Mouse (Mus musculus) heart, postnatal 36 days (tissue): Measurements from ENCODE around the gene Pcsk5. TPM values are rescaled to one million over a fixed set of nuclear protein-coding genes. Genes with fewer than 3 reads are reported as not detected.

Experiments
- DNase-seq, 2 experiments: peaks; one replicate each; pipeline ENCODE4 v3.0.0; 2021 to 2022
- intact Hi-C: fragments of 180-260 bp; cut with DNase I; formaldehyde crosslinking; loops from one replicate; pipeline ENCODE4 v1.15.1; 2025
- total RNA-seq, 2 experiments: library from RNA; stranded (reverse); gene quantifications; 2 replicates each; pipeline ENCODE4 v1.2.3; 2021

Pcsk5 gene
- total RNA-seq, 2 experiments from 2014 or later: 2.2 to 3.2 TPM

DNA sequence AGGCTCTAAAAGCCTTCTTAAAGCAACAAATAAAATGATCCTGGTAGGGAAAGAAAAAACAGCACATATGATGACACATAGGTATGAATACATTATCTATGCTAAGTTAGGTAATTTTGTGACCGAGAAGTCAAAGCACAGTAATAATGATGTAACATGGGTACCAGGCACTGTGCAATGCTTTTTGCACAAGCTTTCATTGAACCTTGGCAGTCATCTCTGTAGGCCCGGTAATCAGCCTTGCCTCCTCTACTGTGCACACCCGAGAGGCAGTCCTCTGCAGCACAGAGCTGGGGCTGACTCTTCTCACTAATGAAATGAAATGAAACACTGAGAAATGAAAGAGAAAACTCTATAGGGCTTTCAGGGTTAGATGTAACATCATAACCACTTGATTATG, 89.1 kb downstream of the Pcsk5 start:
- no peak for DNase-seq
- intact Hi-C loops: no loop called here

DNA sequence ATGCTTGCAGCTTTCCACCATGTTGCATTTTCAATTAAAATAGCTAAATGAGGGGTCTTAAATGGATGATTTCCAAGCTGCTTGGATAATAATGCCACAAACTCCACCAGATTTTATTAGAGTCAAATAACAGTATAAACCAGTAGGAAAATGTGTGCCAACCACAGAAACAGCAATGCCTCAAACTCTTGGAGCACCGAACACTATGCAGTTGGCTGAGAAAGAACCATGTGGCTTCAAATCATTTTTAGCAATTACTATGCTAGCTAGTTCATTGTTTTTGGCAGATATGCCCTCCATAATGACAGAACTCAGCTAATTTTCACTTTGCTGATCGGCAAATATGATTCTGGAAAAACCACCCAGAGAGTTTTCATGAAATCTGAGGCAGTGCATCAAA, 92.1 kb downstream of the Pcsk5 start:
- intact Hi-C loops: no loop called here

DNA sequence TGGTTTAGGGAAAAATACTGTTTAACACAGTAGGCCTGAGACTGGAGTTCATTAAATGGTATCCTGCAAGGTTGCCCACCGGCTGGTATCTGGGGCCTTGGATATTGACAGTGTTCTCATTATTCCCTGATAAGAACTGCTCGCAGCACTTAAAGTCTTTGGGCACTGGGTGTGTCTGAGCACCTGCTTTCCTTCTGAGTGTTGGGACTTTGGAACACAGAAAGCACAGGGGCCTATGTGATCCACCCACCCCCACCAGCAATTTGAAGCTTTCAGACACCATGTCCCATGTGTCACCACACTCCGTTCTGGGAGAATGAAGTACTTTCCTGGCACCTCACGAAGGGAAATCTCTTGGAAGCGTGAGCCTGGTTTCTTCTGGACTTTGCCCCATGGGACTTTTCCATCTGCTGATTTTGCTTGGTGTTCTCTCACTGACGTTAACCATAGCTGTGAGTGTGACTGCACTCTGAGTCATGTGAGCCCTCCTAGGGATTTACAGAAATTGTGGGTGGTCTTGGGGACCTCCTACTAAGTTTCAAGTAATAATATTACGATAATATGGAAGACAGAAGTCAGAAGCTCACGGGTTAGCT, 92.9 kb downstream of the Pcsk5 start:
- intact Hi-C loops: no loop called here
- DNase-seq: no peak

More for the DNA sequence above, 92.1 kb downstream of the Pcsk5 start:
- no peak for DNase-seq

DNA sequence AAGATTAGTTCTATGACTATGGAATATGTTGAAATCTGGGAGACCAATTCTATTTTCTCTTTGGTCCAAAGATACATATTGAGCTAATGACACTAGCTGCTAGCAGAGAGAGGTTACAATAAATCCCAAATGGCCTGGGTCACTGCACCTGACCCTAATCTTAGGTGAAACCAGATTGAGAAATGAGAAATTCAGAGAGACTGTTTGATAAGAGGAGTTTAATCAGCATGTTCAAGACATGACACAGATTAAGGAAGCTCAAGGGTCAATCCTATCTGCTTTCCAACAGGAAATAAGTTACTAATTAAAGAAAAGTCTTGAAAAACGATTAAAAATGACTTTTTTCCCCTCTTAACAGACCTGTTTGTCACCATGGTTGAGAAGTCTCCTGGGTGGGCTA, 96.0 kb downstream of the Pcsk5 start:
- intact Hi-C loops: no loop called here
- no peak for DNase-seq

DNA sequence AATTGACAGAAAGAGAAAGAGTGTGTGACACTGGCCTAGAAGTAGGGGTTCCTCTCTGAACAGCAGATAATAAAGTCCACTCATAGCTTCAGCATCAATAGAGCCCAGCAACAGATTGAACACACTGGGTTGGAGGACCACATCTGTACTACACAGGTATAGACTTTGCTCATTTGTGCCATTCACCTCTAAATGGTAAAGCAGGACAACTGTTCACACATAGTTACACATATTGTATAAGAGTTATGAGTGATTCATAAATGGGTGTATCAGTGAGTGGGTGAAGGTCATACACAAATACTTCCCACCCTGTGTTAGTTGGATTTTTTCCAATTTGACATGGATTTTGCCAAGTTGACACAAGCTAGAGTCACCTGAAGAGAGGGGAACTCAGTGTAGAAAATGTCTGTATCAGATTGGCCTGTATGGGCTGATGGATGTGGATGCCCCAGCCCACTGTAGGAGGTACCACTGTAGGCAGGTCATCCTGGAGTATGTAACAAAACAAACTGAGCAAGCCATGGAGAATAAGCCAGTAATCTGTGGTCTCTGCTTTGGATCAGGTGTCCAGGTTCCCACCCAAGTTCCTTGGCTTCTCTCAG, 104.7 kb downstream of the Pcsk5 start:
- no peak for DNase-seq
- intact Hi-C loops: no loop called here

DNA sequence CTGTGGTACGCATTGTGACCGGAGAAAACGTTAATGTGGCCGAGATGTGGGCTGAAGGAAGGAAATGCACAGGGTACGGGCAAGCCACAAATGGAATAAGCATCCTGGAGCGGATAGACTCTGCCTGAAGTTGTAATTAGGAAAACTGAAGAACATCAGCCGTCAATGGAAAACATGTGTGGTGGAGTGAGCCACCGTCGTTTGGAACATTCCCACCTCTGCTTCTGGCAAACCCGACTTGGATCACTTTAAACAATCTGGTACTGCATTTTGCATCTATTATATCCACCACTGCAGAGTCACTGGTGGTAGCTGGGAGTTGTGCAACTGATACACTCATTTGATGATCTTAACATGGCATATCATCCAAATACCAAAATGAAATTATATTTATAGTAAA, 120.4 kb downstream of the Pcsk5 start:
- no peak for DNase-seq
- intact Hi-C loops: no loop called here

DNA sequence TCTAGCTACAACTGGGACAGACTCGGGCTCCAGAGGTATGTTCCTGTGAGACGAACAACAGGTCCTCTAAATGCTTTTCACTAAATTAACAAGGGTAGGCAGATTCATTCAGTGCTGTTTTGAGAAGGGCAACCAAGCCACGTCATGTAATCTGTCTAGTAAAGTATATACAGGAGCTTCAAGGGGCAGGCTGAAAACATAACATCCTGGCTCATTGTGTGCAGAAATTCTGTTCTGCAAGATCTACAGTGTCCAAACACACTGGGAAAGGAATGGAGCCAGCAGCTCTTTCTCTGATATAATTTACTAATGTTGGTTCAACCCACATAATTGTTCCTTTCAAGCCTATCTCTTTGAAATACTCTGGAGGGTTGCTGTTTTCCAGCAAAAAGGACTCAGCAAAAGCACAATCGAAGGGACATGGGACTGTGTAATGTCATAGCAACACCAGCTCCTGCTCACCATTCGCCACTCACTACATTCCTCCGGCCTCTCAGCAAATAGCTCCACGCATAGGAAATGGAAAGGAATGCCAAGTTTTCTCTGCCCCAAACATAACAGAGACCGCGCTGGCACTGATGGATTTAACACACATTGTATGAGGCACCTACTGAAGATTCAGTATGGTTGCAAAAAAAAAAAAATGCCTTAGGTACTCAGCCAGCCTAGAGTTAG, 122.0 kb downstream of the Pcsk5 start:
- DNase-seq: no peak
- intact Hi-C loops: no loop called here

DNA sequence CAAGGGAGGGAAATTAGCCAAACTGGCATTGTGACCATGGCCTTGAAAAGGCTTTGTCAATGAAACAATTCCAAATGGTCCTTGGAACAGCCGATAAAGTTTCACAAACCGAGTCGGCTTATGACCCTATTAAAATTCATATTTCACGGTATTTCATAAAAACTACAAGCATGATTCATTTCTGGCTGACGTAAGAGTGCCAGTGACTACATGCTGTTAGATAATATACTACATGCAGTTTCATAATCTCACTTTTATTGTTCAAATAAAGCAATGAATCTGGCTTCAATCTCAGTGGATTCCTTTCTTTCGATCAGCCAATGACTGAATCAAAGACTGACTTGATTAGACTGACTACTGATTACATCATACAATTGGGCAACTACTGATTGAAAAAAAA, 145.8 kb downstream of the Pcsk5 start:
- DNase-seq: no peak
- intact Hi-C loops: no loop called here

DNA sequence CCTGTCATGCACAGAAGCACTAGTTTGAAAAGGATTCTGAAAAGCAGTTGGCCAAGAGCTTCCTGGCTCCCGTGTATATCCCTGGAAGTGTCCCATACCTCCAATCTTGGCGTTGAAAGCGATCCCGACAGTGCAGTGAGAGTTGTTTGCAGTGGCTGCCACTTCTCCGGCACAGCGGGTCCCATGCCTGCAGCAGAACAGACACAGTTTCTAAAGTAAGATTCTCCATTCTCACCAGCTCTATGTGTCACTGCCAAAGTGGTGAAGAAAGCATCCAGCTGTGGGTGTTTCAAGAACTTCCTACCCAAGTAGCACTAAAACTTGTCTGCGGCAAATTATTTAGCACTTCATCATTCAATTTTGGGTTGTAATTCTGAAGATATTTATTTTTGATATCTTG, 159.1 kb downstream of the Pcsk5 start:
- no peak for DNase-seq
- intact Hi-C loops: no loop called here

DNA sequence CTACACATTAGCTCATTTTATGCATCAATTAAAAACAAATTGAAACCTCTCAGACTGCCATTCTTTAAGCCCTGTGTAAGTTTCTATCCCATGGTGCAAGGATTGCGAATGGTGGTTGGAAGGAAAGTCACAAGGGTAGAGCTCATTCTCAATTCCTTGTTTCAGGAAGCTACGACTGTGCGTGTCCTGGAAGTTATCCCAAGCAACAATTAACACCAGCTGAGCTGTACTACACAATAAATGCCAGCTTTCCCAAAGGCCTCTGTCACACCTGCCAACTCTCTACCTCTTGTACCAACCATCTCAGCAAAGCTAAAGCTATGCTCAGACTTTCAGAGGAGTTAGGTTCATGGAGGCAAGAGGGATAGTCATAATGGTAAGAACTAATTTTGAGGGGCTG, 174.8 kb downstream of the Pcsk5 start:
- intact Hi-C loops: no loop called here
- no peak for DNase-seq

DNA sequence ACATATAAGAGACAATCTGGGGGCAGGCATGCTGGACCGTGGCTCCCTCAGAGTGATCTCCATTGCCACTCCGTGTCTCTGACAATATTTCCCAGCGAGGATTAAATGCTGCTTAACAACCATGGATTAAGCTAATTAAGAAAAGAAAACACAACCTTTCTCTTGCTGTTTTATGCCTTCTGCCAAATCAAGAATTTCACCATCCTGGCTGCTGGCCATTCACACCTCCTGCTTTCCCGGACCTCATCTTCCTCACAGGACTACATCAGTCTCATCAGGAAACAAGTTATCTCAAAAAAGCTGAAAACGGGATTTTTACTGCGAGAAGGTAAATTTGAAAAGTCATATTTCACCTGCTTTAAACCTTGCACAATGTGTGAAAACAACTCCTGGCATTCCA, 175.2 kb downstream of the Pcsk5 start:
- intact Hi-C loops: no loop called here
- DNase-seq: no peak

DNA sequence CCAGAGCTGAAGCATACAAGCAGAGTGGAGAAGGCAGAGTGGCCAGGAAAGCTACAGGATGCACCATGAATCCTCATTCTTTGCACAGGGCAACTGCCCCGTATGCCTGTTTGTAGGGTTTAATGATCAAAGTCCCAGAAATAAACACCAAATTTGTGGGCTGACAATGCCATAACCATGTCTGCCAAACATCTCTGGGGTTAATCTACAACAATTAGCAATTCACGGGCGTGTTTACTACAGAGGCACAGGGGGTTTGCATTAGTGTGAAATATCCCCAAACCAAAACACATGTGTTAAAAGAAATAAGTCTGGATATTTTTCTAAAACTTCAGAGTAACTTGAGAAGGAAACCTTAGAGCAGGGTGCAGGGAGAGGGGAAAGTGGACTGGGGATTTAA, 178.1 kb downstream of the Pcsk5 start:
- DNase-seq: no peak
- intact Hi-C loops: no loop called here

DNA sequence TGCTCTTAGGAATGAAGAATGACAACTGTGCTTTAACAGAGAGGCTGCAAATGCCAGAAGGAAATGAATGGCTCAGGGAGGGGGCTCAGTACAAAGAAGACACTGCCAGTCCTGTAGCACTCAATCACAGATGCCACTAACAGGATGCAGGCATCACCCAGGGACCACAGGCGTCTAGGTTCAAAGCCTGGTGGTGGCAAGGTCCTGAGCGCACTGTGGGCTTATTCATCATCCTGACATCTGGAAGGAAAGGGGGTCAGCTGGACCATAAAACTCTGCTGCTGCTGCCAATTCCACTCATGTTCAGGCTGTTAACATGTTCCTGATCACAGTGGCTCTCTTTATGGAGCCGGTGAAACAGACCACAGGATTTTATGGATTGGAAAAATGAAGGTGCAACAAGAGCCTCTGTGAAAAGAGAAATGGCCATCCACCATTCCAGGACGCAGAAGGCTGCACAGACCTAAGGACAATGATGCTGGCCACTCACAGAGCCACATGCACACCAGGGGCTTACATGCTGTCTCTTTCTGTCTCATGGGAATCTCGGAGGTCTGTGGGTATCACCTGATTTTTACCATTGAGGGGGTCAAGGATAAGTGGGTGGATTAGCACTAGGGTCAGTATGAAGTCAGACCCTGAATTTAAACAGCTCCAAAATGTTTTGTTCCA, 186.5 kb downstream of the Pcsk5 start:
- DNase-seq: no peak
- intact Hi-C loops: no loop called here

DNA sequence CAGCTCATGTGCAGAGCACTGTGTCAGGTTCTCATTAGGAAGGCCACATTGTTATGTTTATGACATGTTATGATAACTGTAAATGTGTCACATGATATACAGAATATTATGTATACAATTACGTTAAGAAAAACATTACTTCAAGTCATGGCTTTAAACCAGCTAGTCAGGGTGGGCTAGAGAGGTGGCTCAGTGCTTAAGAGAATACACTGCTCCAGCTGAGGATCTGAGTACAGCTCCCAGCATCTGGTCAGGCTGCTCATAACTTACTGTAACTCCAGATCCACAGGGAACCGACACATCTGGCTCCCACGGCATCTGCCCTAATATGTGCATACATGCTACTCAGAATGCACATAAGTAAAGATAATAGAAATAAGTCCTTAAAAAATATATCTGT, 187.5 kb downstream of the Pcsk5 start:
- intact Hi-C loops: no loop called here
- no peak for DNase-seq

DNA sequence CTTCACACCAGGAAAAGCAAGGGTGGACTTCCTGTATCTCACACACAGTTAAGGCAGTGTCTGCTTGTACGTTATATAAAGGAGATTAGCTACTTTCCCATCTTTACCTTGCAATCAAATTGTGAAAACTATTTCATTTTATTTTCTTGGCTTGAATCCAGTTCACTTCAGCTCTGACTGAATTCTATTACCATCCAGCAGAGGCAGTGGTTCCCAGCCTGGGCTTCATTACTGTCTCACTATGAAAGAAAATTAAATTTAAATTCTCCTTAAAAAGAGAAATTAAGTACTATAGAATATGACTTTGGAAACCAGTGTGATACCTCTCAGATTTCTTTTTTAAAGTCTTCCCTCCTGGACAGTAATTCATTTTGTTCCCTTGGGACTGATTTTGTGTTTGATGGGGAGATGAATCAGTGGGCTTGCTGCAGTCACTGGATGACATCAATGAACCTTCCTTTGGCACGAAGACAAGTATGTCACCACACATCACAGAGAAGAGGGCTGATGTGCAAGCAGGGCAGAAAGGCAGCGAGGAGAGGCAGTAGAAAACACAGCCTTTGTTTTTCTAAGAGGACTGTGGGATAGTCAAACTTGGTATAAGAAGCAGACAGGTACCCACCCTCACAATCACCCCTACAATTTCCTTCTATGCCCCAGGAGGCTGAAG, 194.2 kb downstream of the Pcsk5 start:
- intact Hi-C loops: no loop called here
- DNase-seq: no peak

DNA sequence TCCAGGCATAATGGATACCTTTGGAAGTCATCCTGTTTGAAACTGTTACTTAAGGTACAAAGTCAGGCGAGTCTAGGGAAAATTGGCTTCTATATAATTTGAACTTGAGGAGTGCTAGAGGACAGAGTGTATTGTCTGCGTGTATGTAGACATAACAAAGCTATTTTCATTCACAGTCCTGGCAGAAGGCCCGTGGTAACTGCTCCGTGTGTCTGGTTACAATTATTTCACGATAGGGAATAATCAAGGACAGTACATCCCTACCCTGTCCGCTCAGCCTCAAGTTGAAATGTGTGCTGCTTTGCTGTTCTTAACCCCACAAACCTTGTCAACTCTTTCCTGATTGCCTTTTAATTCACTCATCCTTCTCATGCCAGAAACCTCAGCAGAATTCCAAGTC, 201.4 kb downstream of the Pcsk5 start:
- no peak for DNase-seq
- intact Hi-C loops: no loop called here

DNA sequence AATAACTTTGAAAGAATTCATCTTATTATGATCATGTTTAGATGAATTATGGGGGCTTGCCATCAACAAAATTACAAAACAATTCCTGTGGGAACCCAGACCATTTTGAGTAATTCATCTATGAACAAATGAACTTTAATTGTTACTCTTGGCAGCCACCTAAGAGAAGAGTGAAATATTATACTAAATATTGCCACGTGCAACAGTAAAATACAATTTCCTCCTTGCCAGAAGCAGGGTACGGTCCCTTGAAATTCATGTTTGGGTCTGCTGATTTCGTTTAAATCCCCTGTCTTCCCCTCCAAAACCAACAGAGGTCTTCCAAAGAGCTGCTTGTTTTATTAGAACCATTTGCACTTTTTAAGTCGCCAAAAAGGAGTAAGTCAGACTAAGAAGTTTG, 221.8 kb downstream of the Pcsk5 start:
- no peak for DNase-seq
- intact Hi-C loops: no loop called here

DNA sequence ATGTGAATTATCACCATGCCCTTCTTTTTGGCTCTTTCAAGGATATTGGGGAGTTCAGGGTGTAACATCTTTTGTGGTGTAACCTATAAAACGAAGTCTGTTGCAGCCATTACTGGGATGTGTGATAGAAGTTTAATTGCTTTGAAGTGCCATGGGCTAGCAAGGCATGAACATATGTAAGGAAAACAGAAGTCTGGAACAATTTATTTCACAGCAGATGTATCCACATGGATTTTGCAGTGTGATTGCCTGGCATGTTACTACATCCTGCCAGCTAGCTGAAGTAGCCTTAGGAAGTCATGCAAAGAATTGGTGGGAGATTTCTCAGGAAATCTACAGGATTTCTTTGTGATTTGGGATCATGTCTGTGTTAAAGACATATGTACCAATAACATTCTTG, 230.9 kb downstream of the Pcsk5 start:
- intact Hi-C loops: no loop called here
- DNase-seq: no peak

DNA sequence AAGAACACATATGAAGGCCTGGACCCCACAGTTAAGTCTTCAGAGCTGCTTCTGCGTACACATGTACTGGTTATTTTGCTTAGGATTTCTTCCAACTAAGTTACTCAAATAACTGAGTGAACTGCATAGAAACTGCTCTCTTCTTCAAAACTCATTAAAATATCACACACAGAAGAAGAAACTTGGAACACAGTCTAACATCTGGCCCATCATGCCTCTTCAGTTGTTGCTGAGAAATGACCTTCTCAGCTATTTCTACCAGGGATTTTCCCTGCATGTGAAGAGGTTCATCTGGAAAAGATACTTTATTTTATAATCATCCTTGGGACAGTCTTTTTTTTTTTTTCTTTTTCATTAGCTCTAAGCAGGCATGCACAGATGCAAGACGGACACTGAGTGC, 231.3 kb downstream of the Pcsk5 start:
- intact Hi-C loops: no loop called here
- no peak for DNase-seq

DNA sequence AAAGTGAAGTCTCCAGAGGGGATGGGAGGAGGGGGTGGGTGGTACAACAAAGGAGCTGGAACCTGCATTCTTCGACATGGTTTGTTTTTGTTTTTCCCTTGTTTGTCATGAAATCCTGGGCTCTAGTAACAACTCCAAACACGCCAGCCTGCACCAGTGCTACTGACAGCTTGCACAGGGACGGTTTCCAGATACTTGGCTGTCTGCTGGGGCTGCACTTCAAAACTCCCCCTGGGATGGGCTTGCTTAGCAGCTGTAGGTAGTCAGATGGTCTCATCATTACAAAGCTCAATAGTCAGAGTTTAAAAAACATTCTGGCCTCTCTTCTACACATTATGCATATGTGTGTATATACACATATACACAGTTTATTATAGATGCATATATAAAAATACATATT, 234.1 kb downstream of the Pcsk5 start:
- intact Hi-C loops: no loop called here
- no peak for DNase-seq

DNA sequence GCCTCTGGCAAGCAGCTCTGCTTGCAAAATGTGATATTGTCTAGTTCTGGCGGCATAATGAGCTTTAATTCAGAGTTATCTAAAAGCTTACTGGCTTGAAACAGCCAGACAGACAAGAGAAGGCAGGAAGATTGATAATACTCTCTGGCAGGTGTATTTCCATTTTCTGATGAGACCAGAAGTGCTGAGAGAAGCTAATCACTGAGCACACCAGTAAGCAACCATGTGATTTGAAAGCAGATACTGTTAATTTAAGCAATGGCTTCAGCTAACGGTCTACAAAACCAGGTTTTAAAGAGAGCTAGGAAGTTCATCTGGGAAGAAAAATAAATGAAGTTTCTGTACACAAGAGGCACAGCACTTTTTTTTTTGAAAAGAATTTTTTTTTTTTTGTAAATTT, 237.1 kb downstream of the Pcsk5 start:
- DNase-seq: no peak
- intact Hi-C loops: no loop called here
